Mouse (Mus musculus) neural tube, embryonic 10.5 days (tissue): ENCODE measurements at regions not wholly inside any gene's neighbourhood (a gene's known extent, or its start where the extent isn't known, plus 50 kb on each side); places are given as distances from the start of the nearest gene placed in this dataset.

Experiments used
- DNase-seq: peaks from one replicate; pipeline ENCODE4 v3.0.0-alpha.2; 2017; ENCODE audit warnings: low spot score; ENCODE audit errors: extremely low spot score

DNA sequence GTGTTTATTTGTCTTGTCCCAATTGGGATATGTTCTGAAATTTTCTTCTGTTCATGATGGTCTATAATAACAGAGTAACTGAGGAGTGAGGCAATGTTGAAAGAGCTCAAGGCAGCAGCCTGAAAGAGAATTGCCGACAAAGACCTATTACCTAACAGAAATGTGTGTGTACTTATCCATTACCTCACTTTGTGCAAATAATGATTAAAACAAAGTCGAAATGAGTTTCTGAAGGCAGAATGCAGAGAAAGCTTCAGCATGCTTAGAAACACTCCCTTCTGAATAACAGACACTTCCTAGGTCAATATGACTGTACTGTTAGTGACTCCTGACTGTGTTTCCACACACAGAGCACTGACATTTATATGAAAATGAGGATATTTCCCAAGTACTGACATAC lies 63.0 kb downstream of the Kbtbd8 start:
- DNase-seq = no peak

DNA sequence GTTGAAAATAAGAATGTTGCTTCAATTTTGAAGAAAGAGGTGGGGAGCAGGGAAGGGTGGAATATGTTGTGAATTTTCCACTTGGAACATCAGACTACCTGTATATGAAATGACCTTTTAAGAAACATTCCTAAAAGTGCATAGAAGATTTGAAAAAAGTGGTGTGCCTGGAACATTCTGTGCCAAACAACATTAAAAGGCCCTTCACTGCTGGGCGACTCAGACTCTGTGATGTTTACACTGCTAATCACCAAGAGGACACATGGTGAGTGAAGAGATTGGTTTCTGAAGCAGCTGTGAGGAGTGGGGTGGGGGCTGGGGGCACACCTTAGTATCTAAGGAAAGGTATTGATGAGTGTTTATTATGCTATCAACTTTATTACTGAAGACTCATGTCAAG lies 65.2 kb downstream of the Kbtbd8 start:
- DNase-seq = no peak

DNA sequence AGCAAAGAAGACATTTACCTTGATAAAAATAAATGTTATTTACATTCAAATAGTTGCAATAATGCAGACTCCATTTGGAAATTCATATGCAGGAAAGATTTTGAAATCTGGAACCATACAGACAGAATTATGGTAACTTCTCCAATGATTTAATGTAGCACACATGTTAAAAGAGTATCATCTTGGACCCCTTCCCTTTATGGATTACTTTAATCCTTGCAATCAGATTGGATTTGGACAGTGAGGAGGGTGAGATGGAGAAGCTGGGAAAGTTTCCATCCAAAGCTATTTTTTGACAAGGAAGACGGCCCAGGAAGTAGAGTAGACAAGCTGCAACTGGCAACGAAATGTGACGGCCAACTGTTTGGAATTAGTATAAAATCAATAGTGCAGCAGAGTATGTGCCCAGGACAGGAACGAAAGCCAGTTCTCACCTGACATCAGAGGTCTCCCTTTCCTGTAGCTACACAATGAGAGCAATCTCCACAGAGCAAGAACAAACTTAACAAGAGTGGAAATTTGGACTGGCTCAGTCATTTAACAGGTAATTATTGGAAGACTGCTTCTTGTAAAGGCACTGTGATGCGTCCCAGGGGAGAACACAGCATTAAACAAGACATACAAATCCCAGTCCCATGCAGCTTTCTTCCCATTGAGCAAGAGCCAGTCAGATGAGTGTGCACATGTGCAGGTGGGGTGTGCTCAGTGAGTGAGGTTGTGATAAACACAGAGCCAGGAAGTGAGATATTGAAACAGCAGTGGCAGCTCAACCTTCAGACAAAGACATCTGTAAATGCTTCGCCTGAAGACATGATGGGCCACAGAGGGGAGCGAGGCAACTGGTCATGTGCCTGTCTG lies 68.3 kb downstream of the Kbtbd8 start:
- DNase-seq = no peak

DNA sequence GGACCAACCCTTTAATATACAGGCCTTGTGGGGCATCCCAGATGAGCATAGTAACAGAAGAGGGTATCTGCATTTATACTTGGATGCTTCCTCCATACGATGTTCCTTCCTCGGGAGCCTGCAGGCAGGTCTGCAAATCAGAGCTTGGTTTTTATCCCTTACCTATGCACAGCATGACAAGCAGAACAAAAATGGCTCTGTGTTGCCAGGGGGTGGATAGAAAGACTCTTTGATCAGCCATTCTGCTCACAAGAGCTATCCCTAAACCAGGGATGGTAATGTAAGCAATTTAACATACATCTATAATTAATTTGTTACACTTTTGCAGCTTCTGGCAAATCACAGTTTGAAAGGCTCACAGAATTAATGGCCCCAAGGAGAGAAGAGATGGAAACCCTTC lies 79.6 kb downstream of the Kbtbd8 start:
- DNase-seq = no peak

DNA sequence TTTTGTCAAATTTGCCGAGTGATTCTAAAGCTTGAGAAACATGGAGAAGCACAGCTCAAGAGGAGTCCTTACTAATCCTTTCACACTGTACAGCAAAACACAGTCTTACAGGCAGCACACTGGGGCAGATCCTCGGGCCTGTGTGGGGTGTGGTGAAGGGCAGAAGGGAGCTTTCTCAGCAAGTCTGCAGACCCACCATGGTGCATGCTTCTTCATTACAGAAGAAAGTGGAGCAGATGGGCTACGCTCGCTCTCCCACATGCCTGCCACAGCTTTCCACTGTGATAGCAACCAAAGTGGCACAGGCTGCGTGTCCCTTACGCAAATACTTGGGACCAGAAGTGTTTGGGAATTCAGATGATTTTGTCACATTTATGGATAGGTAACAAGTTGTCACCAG lies 81.6 kb downstream of the Kbtbd8 start:
- no peak for DNase-seq

DNA sequence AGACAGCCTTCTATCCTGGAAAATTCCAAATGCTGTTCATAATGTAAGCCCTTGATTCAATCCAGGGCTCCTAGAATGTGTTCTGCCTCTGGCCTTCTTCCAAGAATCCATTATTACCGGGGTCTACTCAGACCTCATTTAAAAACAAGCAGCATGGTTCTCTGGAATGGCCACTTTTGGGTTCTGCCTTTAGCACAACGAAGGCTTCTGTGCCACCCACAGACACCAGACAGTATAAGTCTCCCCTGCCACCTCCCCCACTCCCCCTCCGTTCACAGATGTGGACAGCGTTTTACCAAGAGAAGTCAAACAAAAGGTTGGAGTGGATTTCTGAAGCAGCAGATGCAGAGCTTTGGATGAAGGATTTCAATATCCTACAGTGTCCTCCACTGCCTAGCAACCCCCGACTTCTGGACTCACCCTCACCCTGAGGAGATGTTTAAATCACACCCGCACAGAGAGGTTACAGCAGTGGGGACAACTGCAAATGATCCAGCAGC lies 85.3 kb downstream of the Kbtbd8 start:
- DNase-seq = peak; percentile 17

DNA sequence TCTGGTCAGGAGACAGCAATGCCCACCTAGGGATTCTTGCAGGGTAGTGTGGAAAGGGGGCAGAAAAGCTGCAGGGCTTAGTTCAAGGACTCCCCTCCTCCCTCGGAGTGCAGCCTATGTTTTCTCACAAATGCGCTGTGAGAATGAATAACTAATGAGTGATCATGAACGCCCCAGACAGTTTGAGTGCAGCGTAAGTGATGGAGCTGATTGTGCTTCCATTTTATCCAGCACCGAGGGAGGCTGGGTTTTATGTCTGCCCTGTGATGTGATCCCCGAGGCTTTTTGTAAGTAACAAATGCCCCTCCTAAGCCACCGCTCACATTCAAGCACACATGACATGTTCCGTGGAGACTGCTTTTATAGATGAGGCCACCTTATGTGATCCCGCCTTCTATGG lies 85.9 kb downstream of the Kbtbd8 start:
- no peak for DNase-seq

DNA sequence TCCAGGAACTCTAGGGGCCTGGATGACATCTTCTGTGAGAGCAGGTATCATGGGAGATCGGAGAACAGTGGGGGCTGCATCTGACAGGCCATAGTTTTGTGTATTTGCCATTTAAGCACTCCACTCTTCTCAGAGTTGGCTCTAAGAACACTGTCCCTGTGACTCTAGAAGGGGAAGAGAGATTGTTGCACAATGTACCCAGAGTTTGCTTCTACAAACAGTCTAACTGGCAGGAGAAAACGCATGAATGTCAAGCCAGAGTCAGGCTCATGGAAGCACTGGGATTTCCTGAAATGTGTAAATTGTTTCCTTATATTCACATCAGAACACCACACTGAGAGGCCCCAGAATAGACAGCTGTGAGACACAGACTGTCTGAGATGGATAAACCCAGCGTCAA lies 87.2 kb downstream of the Kbtbd8 start:
- DNase-seq = no peak

DNA sequence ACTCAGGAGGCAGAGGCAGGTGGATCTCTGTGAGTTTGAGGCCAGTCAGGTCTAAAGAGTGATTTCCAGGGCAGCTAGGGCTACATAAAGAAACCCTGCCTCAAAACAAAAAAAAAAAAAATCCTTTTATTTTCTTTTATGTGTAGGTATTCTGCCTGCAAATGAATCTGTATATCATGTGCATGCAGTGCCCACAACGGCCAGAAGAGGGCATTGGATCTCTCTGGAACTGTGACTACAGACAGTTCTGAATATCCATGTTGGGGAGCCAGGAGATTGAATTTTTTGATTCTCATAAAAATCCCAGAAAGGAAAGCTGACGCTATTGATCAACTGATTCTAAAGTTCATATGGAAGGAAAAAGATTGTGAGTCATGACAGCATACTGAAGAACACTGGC lies 90.0 kb downstream of the Kbtbd8 start:
- peak; percentile 48 for DNase-seq

DNA sequence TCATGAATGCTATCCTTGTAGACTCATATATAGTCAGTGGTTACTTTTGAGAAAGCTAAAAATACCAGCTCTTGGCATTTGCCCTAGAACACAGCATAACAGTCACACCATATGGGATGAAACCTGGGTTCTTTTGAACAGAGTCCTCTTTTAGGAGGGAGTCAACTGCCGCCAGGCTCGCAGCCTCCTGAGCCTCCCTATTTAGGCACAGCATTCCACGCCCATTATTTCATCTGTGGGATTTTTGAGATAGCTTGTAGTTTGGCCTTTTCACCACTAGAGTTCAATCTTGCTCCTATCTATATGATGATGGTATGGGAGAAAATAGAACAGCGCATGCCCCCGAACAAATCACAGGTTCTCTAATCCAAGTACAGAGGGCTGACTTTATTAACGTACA lies 100.4 kb downstream of the Kbtbd8 start:
- DNase-seq = no peak

DNA sequence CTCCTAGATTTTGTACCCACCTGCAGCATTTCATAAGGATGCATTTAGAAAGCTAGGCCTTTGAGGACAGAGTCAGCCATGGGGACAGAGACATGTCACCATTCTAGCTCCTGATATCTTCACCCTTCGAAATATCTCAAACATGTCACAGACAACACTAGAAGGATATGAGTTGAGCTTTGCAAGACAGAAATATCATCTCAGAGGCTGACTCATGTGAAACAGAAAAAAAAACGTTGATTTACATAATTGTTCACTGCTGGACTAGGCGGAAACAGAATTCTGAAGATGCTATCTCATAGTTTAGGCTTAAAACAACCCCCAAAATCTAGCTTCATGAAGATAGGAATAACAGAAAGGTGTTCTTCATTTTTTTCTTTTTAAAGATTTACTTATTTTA lies 101.8 kb downstream of the Kbtbd8 start:
- DNase-seq = no peak

DNA sequence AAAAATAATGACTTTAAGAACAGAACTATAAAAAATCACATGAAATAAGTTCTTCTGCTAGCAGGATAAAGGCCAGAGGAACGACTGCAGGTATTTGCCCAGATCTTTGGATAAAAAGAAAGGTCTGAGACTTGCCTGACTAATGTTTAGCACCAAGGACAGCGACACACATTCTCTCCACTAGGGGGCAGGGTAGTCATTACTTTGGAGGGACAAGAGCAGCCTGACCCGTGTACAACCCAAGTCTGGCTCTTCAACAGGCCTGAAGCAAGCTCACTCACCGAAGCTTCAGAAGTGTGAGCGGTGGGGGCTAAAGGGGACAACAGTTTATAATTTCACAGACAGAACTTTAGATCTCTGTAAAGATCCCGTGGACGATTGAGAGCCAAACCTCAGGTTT lies 98.4 kb upstream of the Gm10234 start:
- peak; percentile 90 for DNase-seq

DNA sequence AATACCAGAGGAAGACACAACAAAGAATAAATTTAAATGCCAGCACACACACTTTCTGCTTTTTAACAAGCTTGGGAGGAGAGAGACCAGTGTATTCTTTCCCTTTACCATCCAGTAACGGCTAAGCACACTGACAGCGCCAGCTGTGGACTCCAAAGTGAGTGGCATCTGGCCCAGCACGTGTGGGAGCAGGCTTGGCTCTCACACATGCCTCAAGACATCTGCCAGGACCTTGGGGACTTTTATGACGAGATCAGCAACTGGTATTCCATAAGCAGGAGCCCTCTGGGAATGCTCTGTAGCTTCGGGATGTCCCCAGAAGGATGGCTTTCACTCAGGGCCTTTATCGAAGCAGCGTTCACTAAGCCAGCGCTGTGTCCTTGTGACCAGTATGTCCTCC lies 92.0 kb upstream of the Gm10234 start:
- DNase-seq = no peak

DNA sequence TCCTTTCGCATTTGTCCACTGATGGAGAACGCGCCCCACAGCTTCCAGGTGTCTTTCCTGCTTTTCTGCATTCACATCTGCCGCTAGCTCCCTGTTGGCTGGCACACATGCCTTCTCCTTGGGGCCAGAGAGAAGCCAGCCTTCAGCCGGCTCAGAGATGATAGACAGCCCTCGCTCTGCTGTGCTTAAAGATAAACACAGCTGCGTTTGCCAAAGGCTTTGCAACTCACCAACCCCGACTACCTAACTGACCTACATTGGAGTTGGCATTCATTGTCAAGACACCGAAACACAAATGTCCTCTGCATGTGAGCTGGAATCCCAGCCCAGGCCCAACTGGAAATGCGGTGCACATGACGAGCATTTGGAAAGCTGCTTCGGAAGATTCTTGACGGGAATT lies 87.2 kb upstream of the Gm10234 start:
- no peak for DNase-seq

DNA sequence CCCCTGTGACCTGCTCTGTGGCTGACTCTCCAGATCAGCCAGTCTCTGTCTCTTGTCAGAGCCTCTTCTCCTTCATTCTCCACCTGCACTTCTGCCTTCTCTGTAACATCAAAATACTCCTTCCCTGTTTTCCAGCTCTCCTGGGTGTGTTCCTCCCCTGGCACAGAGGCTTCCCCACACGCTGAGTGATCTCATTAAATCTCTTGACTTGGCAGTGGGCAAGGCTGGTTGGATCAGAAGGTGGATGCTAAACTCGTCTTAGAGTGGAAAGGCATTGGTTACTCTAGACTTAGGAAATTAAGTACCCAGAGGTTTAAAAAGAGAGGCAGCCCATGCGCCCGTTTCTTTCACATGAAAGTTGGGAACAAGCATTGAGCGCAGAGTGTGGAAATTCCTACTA lies 78.3 kb upstream of the Gm10234 start:
- DNase-seq = no peak

DNA sequence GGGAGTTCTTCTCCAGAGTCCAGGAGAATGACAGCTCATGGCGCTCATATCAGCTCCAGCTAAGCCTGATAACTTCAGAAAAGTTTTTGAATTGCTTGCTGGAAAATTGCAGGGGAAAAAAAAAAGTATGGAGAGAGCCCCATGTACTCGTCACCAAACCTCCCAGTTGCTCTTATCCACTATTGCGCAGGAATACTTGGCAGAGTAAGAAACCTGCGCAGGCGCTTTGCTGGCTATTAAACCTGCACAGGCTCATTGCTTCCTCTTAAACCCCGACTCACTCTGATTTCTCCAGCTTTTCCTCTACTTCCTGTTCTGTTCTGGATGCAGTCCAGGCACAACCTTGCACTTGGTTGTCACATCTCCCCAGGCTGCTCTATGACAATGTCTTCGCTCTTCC lies 77.0 kb upstream of the Gm10234 start:
- DNase-seq = no peak

DNA sequence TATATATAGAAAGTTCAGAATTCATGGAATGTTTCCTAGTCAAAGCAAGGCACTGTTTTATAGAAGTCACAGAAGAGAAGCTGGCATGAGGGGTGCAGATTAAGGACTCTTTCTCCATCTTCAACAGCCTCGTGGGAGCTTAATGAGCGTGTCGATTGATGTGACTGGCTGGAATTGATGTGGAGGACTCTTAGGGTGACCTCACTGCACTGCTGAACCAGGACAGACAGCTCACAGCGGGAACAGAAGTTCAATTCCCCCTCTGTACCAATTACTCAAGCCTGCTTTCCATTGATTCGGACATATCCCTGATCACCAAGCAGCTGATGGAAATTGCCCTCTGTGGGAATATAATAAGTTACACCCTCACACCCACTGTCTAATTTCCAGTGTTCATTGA lies 65.6 kb upstream of the Gm10234 start:
- peak; percentile 15 for DNase-seq

DNA sequence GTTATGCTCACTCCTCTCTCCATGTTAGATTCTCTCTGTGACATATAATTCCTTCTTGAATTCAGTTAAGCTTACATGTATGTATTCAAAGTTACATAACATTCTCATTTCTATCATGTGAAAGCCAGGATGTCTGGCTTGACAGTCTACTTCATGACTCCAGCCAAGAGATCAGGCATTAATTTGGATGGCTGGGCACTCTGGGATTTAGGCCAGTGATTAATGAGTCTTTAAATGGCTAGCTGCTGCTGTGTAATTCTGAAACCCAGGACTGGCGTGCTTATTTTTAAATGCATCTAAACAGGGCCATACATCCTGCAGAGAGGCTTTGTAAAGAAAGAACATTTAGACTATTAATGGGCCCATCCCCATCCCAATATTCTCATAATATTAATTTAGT lies 60.9 kb upstream of the Gm10234 start:
- DNase-seq = no peak

DNA sequence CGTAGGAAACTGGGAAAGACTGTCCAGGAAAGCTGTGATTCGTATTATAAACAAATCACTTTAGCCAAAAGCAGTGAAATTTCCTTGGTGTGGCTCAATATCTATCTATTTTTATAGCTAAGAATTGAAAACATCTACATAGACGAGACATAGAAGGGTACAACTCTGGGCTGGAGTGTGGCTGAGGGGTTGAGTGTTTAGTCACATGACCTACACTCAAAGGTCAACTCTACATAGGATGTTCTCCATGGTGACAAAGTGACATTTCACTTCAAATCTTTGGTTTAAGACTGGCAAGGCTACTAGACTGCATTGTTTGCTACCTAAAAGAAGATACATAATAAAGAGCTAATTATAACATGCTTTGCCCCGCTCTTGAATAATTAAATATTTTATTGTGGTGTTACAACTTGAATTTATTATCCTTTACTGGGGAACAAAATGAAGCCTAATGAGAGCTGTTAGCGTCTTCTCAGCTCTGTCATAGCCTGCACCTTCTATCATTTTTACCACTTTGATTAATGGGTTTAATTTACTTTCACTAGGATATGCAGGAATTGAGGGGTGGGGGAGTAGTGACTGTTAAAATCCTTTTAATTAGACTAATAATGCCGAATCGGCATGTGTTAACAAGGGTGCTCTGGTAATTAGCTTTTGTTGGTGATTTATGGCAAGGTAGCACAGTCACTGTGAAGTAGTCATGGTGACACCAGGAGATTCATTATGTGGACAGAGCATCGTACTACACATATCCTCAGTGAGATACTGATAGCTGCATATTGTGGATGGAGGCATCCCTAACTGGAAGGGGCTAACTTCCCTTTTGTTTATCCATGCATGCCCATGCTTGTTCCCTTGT lies 57.7 kb upstream of the Gm10234 start:
- DNase-seq = no peak

DNA sequence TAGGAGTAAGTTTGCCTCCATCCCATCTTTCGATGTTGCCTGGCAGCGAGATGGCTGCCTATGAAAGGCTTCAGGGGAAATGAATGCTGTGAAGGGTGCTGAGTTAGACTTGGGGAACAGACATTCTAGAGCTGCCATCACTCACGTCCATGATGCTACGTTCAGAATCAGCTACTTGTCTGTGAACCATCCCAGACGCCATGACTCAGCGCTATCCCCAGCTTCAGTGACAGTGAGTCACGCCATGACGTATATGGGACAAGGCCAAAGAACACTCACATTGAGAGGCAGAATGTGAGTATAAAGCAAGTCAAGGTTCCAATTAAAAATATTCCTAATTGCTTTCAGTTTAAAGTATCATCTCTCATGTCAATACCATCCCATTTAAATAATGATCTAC lies 52.4 kb upstream of the Gm10234 start:
- DNase-seq = no peak
